Mouse (Mus musculus): ENCODE results near the gene Cyp2f2. TPM values are rescaled to one million over a fixed set of nuclear protein-coding genes. Genes with fewer than 3 reads are reported as not detected.

The Cyp2f2 gene
- total RNA-seq, 2 experiments from 2014 or later = 0.18 to 0.51 TPM

DNA sequence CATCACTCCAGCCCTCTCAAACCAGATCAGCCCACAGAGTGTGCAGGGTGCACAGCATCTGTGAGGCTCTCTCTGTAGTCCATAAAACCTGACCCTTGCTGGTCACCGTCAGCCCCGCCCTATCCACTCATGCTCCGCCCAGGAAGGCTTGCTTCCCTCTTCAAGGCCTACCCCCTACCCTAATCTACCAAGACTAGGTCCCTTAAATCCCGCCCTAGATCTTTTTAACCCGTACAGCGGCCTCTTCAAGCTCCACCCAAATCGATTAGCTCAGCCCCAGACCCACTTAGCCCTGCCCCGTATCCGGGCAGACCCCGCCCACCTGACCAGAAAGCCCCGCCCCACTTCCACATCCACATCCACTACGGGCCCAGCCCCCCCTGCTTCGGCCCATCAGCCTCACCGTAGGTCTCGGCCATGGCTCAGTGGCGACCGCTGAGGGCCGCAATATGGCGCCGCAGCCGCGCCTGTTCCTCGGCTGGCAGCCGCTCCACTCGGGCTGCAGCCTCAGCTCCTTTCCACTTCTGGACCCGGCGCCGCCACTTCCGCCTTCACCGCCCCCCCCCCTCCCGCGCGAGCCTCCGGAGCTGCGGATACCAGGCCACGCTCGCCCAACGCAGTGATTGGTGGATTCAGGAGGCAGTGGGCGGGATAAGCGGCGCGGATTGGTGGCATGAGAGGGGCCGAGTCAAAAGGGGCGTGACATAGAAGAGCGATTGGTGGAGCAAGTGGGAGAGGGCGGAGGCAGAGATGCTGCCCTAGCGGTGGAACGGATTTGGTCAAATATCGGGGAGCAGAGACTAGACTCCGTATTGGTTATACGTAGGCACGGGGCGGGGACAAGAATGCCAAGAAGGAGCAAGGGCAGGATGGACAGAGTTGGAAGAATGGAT is 58.9 kb downstream of the Cyp2f2 start, which contains the start of gene Rab4b:
Gene Rab4b, minus strand, starts transcription at position 573 of the 893 bp plus-strand sequence.
- peak; percentile 99 for DNase-seq (ENCODE audit: low spot score in 2 of 2)

DNA sequence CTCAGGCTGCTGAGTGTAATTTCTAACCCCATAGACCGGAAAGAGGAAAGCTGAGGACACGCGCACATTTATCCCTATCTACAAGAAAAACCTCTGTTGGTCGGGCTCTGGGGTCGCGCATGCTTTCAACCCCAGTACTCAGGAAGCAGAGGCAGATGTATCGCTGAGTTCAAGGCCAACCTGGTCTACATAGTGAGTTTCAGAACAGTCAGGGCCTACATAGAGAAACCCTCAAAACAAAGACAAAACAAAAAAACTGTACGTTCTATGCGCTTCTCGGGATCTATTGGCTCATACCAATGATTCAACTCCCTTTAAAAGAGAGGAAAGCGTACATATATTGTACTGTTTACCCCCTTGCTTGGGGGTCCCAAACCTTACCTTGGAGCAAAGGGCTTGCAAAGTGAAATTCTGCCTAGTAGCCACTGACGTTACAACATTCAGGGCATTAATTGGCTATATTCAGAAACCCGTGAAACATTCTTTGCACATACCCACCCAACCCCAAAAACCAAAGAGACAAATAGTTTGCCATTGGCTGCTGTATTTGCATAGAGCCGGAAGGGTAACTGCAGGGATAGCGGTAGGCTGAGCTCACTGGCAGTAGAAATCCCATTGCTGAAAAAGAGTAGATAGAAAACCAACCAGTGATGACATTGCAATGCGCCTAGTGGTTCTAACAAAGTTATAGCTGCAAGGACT is 59.7 kb downstream of the Cyp2f2 start:
- DNase-seq (ENCODE audit: low spot score in 2 of 2) = no peak

DNA sequence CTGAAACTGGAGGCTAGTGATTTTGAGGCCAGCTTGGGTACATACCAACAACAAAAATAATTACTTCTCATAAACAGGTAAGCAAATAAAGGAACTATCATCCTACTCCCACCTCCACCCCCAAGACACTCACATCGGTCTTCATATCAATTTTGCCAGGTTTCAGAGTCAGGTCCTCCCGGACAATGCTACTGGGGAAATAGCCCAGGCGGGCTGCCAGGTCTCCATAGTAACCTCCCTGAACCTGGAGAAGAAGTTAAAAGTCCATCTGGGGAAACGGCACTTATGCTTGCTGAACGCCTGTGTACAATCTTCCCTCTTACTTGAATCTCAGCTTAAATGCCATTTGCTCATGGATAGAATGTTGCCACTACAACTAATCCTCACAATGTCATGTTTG is 60.3 kb downstream of the Cyp2f2 start:
- DNase-seq (ENCODE audit: low spot score in 2 of 2) = no peak

DNA sequence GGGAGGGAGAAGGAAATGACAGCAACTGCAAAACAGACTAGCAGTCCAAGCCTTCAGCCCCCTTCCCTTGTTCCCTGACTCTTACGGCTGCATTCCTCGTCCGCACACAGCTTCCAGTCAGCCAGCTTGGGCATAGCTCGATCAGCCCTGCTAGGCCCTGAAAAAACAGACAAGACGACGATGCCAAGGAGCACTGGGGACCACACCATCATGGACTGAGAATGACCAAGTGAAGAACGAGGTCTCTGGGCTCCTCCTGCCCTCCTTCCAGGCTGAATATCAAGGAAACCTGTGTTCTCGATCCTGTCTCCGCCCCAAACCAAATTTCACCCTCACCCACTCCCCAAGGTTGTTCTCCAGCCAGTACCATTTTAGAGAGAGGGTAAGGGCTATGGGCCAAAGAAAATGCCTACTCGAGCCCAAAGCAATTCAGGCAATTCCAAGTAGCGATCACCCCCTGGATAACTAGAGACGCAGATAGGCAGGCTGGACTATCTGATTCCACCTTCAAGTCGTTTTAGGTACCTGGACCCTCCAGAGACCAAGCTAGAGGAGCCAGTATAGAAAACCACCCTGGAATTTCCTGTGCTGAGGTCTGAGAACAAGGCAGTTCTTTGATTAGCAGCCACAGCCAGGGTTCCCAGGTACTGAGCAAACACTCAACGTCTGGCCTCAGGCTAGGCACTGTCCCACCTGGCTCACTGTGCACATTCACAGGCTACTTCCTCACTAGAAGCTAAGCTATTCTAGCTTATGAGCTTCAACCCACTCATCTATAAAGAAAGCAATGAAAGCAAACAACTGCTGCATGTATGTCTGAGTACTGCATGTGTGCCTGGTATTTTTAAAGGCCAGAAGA is 61.4 kb downstream of the Cyp2f2 start, which contains the start of the genes Gm21983 and Mia:
Gene Gm21983, minus strand, starts transcription at position 250 of the 859 bp plus-strand sequence.
Gene Mia, minus strand, starts transcription at position 321 of the 859 bp plus-strand sequence.
- DNase-seq (ENCODE audit: low spot score in 2 of 2) = no peak

DNA sequence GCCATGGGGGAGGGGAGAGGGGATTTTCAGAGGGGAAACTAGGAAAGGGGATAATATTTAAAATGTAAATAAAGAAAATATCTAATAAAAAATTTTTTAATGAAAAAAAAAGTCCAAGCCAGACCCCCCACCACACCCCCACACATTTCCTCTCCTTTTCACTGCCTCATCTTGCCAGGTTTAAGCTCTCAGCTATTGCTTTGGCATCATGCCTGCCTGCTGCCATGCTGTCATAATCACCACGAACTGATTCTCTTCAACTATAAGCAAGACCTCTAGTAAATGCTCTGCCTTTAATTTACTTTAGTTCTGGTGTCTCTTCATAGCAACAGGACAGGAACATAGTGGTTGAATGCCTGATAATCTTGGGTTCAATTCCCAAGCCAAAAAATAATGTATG is 62.8 kb downstream of the Cyp2f2 start:
- no peak for DNase-seq (ENCODE audit: low spot score in 2 of 2)

Small RNA genes lying within 50 kb of the gene (microRNA-seq; reads per million reads assigned to microRNA genes)
- gene Mir3101 = 0.89 to 0.98 reads per million in 2 experiments

Other genes starting within 250 kb of the Cyp2f2 start
- gene Cyp2a22, start 180.5 kb upstream of the Cyp2f2 start, total RNA-seq (2021) = not detected
- gene Cyp2a12, start 90.8 kb upstream of the Cyp2f2 start, total RNA-seq (2021) = not detected
- gene Cyp2t4, start 33.8 kb downstream of the Cyp2f2 start, total RNA-seq (2021) = not detected
- 10 to 100 TPM; 85.9 to 88.9 TPM for gene Egln2, start 46.9 kb downstream of the Cyp2f2 start, total RNA-seq (2021)
- gene Rab4b, start 59.0 kb downstream of the Cyp2f2 start, total RNA-seq (2021) = 10 to 100 TPM; 76.6 to 84.2 TPM
- under 1 TPM in 1 of 2 experiments, not detected in 1; 0.75 TPM for gene Gm21983, start 61.2 kb downstream of the Cyp2f2 start, total RNA-seq (2021)
- 10 to 100 TPM; 10.9 to 13.9 TPM for gene Mia, start 61.2 kb downstream of the Cyp2f2 start, total RNA-seq (2021)
- gene BC024978, start 75.9 kb downstream of the Cyp2f2 start, total RNA-seq (2021) = 10 to 100 TPM; 17.8 to 22.1 TPM
- 10 to 100 TPM; 78.9 to 87.5 TPM for gene Snrpa, start 76.4 kb downstream of the Cyp2f2 start, total RNA-seq (2021)
- gene Itpkc, start 108.8 kb downstream of the Cyp2f2 start, total RNA-seq (2021) = 10 to 100 TPM in 1 of 2 experiments, 1 to 10 TPM in 1; 9.5 to 10.8 TPM
- gene Coq8b, start 113.1 kb downstream of the Cyp2f2 start, total RNA-seq (2021) = 10 to 100 TPM; 26.9 to 29.5 TPM
- 100 to 1,000 TPM; 126 to 127 TPM for gene Numbl, start 138.5 kb downstream of the Cyp2f2 start, total RNA-seq (2021)
- 10 to 100 TPM; 49.9 to 59.2 TPM for gene Ltbp4, start 217.8 kb downstream of the Cyp2f2 start, total RNA-seq (2021)
- 10 to 100 TPM; 24.9 to 29.9 TPM for gene Shkbp1, start 236.1 kb downstream of the Cyp2f2 start, total RNA-seq (2021)
- not detected for gene Gm20479, start 237.5 kb downstream of the Cyp2f2 start, total RNA-seq (2021)

Measured in layer of hippocampus, postnatal 10 days (tissue).